Mouse (Mus musculus) small intestine, adult 2 months (tissue): ENCODE data around the gene Gabrg3. TPM values are rescaled to one million over a fixed set of nuclear protein-coding genes. Genes with fewer than 3 reads are reported as not detected.

Experiments
- H3K27ac ChIP-seq: fragments of 200-500 bp; 2 replicates; pipeline ENCODE4 v1.5.1; 2012; ENCODE audit warnings: low read depth, low read length, control low read depth, inconsistent platforms; ENCODE audit not compliant: insufficient read depth
- H3K27me3 ChIP-seq: fragments of 200-500 bp; 2 replicates; pipeline ENCODE4 v1.6.1; 2012; ENCODE audit warnings: mild to moderate bottlenecking, moderate library complexity, low read length, inconsistent platforms; ENCODE audit not compliant: control insufficient read depth, insufficient read depth
- H3K36me3 ChIP-seq: fragments of 200-500 bp; 2 replicates; pipeline ENCODE4 v1.6.1; 2012; ENCODE audit warnings: mild to moderate bottlenecking, low read length, control low read depth, inconsistent platforms; ENCODE audit not compliant: control insufficient read depth, insufficient read depth
- H3K4me1 ChIP-seq: fragments of 200-500 bp; 2 replicates; pipeline ENCODE4 v1.6.1; 2012; ENCODE audit warnings: low read length, inconsistent platforms, mixed read lengths; ENCODE audit not compliant: control insufficient read depth, insufficient read depth, insufficient read length
- H3K4me3 ChIP-seq: fragments of 200-500 bp; 2 replicates; pipeline ENCODE4 v1.5.1; 2012; ENCODE audit warnings: low read depth, mild to moderate bottlenecking, control low read depth, inconsistent platforms, low read length, moderate library complexity
- CTCF ChIP-seq: fragments of 200-500 bp; IDR thresholded peaks from 2 replicates; pipeline ENCODE4 v1.5.1; 2012; ENCODE audit warnings: low read depth, mild to moderate bottlenecking, control low read depth, inconsistent platforms, low read length, moderate library complexity, mixed read lengths; ENCODE audit not compliant: insufficient replicate concordance, insufficient read length; ENCODE audit errors: extremely low read depth
- POLR2A ChIP-seq: fragments of 200-500 bp; IDR thresholded peaks from 2 replicates; pipeline ENCODE4 v1.6.1; 2012; ENCODE audit warnings: low read depth, mild to moderate bottlenecking, control low read depth, inconsistent platforms, low read length, moderate library complexity
- WGBS: fragments of 180-500 bp; shearing (Covaris S2); methylation state at CpG from one replicate; pipeline ENCODE4 v1.1.7; 2018; 5-methylcytosine and 5-hydroxymethylcytosine counted together
- polyA plus RNA-seq: library from polyadenylated mRNA; depleted of rRNA; stranded (reverse); fragments of >200 nt; gene quantifications from 2 replicates; pipeline ENCODE4 v1.2.3, GENCODE M21; 2012; rRNA removed

Gene Gabrg3
- polyA plus RNA-seq, result 0.05 and 0.06 TPM in 2 replicates

DNA sequence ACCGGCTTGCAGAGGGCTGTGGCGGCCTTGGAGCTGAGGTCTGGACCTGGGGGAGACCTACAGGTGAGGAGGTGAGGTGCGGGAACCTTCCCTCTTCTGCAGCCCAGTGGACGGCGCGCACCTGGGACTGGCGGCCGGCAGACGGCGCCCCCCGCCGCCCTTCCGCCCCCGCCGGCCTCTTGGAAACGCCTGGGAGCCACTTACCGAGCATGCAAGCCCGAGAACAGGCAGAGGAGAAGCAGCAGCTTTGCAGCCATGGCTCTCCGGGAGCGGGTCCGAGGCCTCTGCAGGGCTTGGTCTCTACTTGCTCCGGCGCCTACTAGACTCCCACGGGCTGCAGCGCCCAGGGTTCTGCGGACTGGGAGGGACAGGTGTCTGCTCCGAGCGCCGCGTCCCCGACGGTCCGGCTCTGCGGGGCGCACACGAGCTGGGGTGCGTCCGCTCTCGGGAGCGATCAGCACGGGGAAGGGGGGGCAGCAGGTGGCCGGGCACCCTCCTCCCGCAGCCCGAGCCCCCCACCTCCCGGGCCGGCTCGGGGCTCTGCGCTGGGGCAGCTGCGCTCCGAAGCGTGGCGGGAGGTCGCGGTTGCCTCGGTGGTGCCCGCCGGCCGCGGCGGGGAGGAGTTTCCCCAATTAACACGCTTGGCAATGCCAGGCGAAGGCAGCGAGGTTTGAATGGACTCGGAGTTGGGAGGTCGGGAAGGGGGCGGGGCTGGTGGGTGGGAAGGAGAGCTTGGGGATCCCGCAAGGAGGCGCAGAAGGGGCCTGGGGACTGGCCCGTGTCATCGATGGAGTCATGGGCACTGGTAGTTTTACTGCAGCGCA is at the start of gene Gabrg3:
Gene Gabrg3, minus strand, starts transcription at position 672 of the 824 bp plus-strand sequence.
- no peak for TF ChIP-seq POLR2A
- TF ChIP-seq CTCF, result no peak
- no peaks in the 10 kb centered on the region for H3K36me3 ChIP-seq
- no peak within 1 kb of the TSS for H3K27ac ChIP-seq
- WGBS, result 4% methylated on average over 65 of the region's 71 CpGs
- H3K27me3 ChIP-seq, result peaks cover 9% of the 10 kb centered on the region
- H3K4me3 ChIP-seq, result peak within 1 kb of the TSS; percentile 16; the same call in 1 of the 2 replicates
- no peaks in the 10 kb centered on the region for H3K4me1 ChIP-seq

DNA sequence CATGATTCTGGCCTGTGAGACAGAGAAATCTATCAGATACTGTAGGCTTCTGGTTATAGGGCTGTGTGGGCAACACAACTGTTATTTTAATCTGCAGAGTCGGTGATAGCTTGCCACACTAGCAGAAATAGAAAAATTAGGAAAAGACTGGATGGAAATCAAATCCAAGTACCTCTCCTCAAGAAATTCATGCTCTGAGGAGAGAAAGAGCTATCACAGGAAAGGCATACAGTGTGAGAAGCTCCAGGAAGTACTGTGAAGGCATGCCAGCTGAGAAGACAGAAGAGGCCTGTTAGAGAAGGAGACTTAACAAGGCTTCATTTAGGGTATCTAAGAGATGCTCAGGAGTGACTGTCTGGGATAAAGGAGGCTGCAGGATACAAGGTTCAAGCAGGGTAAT is 35.7 kb upstream of the Gabrg3 start:
- H3K27ac ChIP-seq, result no peak overlapping the region
- H3K36me3 ChIP-seq, result no peaks in the 10 kb centered on the region
- no peaks in the 10 kb centered on the region for H3K27me3 ChIP-seq
- no peak overlapping the region for H3K4me3 ChIP-seq
- WGBS, result 83% methylated on average over 1 of the region's 1 CpGs
- no peak for TF ChIP-seq POLR2A
- TF ChIP-seq CTCF, result no peak
- H3K4me1 ChIP-seq, result no peaks in the 10 kb centered on the region

DNA sequence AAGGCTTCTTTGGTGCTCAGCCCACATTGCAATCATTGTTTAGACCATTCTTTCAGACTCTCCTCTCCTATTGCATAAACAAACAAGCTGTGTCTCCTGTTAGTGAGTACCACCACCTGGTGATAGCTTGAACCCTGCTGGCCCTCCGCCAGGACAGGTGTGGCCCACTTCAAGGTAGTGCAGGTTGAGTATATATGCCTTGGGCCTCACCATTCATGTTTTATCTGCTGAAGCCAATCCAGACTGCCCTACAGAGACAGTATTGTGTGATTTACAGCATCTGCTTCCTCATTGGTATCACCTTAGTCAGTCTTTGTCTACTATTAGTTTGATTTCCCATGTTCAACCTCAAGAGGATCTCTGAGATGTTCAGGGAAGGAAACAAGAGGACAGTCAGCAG is 34.1 kb upstream of the Gabrg3 start:
- H3K4me1 ChIP-seq, result no peaks in the 10 kb centered on the region
- H3K36me3 ChIP-seq, result no peaks in the 10 kb centered on the region
- TF ChIP-seq POLR2A, result no peak
- TF ChIP-seq CTCF, result no peak
- no peak overlapping the region for H3K27ac ChIP-seq
- H3K27me3 ChIP-seq, result no peaks in the 10 kb centered on the region
- no peak overlapping the region for H3K4me3 ChIP-seq
- WGBS, result 36% methylated on average over 1 of the region's 1 CpGs

DNA sequence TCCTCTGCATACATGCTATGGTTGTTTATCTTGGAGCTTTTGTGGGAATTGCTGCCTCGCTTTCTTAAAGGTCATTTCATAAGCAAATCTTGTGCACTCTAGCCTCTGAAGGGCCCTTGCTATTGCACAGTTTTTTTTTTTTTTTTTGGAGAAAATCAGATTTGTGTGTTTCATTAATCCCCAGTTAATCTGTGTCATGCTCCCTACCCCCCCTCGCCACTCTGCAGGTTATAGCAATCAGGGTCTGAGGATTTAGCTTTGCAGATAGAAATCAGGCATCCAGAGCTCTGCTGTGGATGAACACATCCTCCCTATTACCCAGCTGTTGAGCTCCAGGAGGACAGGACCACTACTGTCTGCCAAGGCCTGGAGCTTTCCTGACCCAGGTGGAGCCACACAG is 32.4 kb upstream of the Gabrg3 start, which contains the start of gene Gabrb3:
Gene Gabrb3, plus strand, starts transcription at position 301 of the 400 bp plus-strand sequence.
- no peaks in the 10 kb centered on the region for H3K36me3 ChIP-seq
- no peaks in the 10 kb centered on the region for H3K27me3 ChIP-seq
- no peaks in the 10 kb centered on the region for H3K4me1 ChIP-seq
- TF ChIP-seq POLR2A (no peak), CTCF (no peak)
- 79% methylated on average over 2 of the region's 2 CpGs for WGBS
- no peak within 1 kb of the TSS for H3K27ac ChIP-seq
- H3K4me3 ChIP-seq, result no peak within 1 kb of the TSS

DNA sequence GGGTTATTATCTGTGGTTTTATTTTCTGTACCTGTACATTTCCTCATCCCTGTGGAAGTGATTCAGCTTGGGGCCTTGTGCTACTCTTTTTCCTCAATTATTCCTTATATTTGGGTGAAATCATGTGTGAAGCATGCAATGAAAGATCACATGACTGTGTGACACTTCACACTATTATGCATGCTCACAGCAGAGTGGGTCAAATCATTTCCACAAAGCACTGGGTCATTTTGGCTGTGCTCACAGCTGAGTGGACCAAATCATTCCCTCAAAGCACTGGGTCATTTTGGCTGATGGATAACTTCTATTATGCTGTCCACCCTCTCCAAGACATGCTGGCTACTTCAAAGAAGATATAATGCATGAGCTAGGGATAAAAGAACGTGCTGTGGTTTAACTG is 25.9 kb upstream of the Gabrg3 start:
- TF ChIP-seq POLR2A, result no peak
- no peak for TF ChIP-seq CTCF
- Histone ChIP-seq H3K4me3 (no peak overlapping the region), H3K27ac (no peak overlapping the region), H3K36me3 (no peaks in the 10 kb centered on the region), H3K27me3 (no peaks in the 10 kb centered on the region), H3K4me1 (no peaks in the 10 kb centered on the region)
- WGBS, result 27% methylated on average over 1 of the region's 1 CpGs

DNA sequence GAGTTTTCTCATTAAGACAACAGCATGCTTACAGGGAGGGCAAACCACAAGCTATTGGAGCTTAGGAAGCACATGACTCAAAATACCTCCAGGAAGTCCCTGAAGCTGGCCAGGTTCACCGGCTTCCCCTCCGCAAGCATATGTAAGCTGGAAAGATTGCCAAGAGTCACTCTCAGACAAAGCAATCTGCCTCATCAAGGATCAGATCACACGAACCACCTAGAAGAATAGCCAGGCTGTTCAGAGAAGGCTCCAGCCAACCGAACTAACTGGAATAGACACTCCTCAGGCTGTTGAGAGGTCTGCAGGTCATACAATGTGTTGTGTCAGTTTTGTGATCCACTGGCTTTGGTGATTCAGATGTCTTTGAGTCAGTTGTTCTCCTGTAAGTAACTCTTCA is 24.2 kb upstream of the Gabrg3 start:
- Histone ChIP-seq H3K27me3 (no peaks in the 10 kb centered on the region), H3K4me3 (no peak overlapping the region), H3K36me3 (no peaks in the 10 kb centered on the region), H3K4me1 (no peaks in the 10 kb centered on the region), H3K27ac (no peak overlapping the region)
- 77% methylated on average over 4 of the region's 4 CpGs for WGBS
- no peak for TF ChIP-seq POLR2A

DNA sequence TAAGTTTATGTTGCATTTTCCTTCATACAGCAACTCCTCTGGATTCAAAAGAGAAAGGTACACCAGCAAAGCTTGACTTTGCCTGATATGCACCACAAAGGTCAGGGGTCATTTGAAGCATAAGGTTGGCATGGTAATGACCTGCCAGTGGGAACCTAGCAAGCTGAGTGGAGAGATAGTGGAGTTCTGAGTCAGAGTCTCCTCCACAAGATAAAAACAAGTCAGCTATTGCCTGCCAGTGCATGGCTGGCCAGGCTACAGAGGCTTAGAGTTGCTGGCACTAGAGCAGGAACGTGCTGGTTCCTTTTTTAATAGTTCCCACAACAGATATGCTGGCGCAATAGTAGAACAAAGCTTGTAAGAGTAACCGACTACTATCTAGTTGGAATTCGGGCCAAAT is 6.6 kb upstream of the Gabrg3 start:
- 76% methylated on average over 4 of the region's 4 CpGs for WGBS
- no peak overlapping the region for H3K27ac ChIP-seq
- H3K27me3 ChIP-seq, result no peaks in the 10 kb centered on the region
- no peaks in the 10 kb centered on the region for H3K36me3 ChIP-seq
- no peak for TF ChIP-seq CTCF
- H3K4me3 ChIP-seq, result no peak overlapping the region
- no peaks in the 10 kb centered on the region for H3K4me1 ChIP-seq
